Mouse (Mus musculus): ENCODE results near the gene Csf2rb2. TPM values are rescaled to one million over a fixed set of nuclear protein-coding genes. Genes with fewer than 3 reads are reported as not detected.
"Not testable (repeated sequence)": the region's sequence is repeated elsewhere in the genome, so short reads cannot be mapped to it uniquely, and the experiment has no call there.

Csf2rb2 gene
- polyA plus RNA-seq, 1 experiment from 2014 or later: 0.22 TPM

DNA sequence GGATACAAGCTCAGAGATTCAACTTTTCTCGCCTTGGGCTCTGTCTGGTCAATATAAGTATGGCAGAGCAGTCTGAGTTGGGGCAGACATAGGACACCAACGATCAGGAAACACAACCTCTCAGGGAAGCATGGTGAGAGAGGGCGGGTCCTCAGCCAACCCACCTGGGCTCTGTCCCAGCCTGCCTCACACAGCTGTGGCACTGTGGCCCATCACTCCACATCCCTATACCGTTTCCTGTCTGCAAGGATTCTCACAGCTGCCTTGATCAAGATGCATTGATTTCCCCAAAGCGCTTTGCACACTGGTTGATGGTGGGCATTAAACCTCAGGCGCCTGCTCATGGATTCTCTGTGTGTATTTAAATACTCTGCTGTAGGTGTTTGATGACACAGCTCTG, 27.5 kb upstream of the Csf2rb2 start:
- Histone ChIP-seq H3K36me3 (ENCODE audit: control insufficient read depth, insufficient read depth, low read length) (no peaks in the 10 kb centered on the region), H3K9ac (ENCODE audit: low read length) (no peak overlapping the region), H3K9me3 (ENCODE audit: control insufficient read depth, low read length) (no peaks in the 10 kb centered on the region), H3K4me1 (replicated peaks; ENCODE audit: control insufficient read depth, insufficient read depth, low read length) (no peaks in the 10 kb centered on the region), H3K4me3 (ENCODE audit: low read depth, low read length) (no peak overlapping the region), H3K27me3 (replicated peaks; ENCODE audit: control insufficient read depth, insufficient read depth, low read length) (0 out of 2 replicates have a peak, but pooled peaks cover 2% of the 10 kb centered on the region), H3K27ac (ENCODE audit: low read depth) (no peak overlapping the region), H3K4me2 (ENCODE audit: low read length) (no peak overlapping the region)
- ATAC-seq (replicated peaks; ENCODE audit: low FRiP score, low TSS enrichment, low read depth) (no peak), DNase-seq (ENCODE audit: low spot score) (no peak)
- 64% methylated on average over 6 of the region's 6 CpGs for WGBS

DNA sequence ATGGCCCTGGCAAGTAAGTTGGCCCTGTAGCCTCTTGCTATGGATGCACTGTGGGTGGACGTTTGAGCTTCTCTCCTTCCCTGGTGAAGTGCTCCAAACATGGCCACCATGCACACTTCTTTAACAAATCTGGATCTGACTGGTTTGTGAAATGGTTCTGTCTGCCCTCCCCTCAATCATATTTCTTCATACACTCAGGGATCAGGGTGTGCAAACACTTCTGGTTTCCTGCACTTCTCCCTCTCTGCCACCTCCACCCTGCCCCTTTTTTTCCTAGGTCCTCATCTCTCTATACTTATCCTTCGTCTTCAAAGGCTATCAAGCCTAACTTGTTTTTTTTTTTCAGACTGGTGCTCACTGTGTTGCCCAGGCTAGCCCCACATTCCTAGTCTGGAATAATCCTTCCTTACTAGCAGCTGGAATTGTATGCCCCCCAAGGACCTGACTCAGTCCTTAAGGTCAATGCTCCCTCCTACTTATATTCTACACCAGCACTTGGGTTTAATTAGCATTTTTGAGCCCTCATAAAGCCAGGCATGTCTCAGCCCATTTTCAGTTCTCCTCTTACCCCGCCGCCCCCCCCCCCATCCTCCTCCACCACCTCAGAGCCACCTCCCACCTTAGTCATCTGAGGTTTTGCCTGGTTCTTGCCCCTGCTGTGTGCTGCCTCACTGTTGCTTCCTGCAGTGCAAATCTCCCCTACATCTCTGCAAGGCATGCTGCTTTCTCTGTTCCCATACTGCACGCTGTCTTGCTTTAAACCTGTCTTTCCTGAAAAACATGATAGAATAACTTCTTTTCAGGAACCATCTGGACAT, 26.2 kb upstream of the Csf2rb2 start:
- Histone ChIP-seq H3K27me3 (replicated peaks; ENCODE audit: control insufficient read depth, insufficient read depth, low read length) (0 out of 2 replicates have a peak, but pooled peaks cover 2% of the 10 kb centered on the region), H3K9me3 (ENCODE audit: control insufficient read depth, low read length) (no peaks in the 10 kb centered on the region), H3K4me2 (ENCODE audit: low read length) (no peak overlapping the region), H3K4me1 (replicated peaks; ENCODE audit: control insufficient read depth, insufficient read depth, low read length) (no peaks in the 10 kb centered on the region), H3K9ac (ENCODE audit: low read length) (no peak overlapping the region), H3K4me3 (ENCODE audit: low read depth, low read length) (no peak overlapping the region), H3K36me3 (ENCODE audit: control insufficient read depth, insufficient read depth, low read length) (no peaks in the 10 kb centered on the region), H3K27ac (ENCODE audit: low read depth) (no peak overlapping the region)
- DNase-seq (ENCODE audit: low spot score) (no peak), ATAC-seq (replicated peaks; ENCODE audit: low FRiP score, low TSS enrichment, low read depth) (no peak)
- 70% methylated on average over 5 of the region's 5 CpGs for WGBS

DNA sequence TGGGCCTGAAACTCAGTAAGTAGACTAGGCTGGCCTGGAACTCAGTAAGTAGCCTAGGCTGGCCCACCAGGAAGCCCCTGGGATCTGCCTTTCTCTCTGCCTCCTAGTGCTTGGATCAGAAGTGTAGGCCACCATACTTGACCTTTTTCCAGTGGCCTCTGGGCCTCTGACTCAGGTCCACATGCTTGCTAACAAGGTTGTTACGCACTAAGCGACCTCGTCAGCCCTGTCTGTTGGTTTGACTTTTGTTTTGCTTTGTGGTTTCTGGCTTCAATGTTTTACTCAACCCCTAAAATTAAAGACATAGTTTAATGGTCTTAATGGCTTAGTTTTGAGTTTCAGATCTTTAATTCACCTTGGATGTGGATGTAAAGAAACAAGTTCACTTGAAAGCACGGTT, 25.2 kb upstream of the Csf2rb2 start:
- Histone ChIP-seq H3K4me2 (ENCODE audit: low read length) (no peak overlapping the region), H3K27me3 (replicated peaks; ENCODE audit: control insufficient read depth, insufficient read depth, low read length) (0 out of 2 replicates have a peak, but pooled peaks cover 2% of the 10 kb centered on the region), H3K4me3 (ENCODE audit: low read depth, low read length) (no peak overlapping the region), H3K9ac (ENCODE audit: low read length) (no peak overlapping the region), H3K9me3 (ENCODE audit: control insufficient read depth, low read length) (no peaks in the 10 kb centered on the region), H3K36me3 (ENCODE audit: control insufficient read depth, insufficient read depth, low read length) (no peaks in the 10 kb centered on the region), H3K27ac (ENCODE audit: low read depth) (no peak overlapping the region), H3K4me1 (replicated peaks; ENCODE audit: control insufficient read depth, insufficient read depth, low read length) (no peaks in the 10 kb centered on the region)
- no peak for ATAC-seq (replicated peaks; ENCODE audit: low FRiP score, low TSS enrichment, low read depth)
- WGBS: 91% methylated on average over 4 of the region's 4 CpGs
- DNase-seq (ENCODE audit: low spot score): no peak

DNA sequence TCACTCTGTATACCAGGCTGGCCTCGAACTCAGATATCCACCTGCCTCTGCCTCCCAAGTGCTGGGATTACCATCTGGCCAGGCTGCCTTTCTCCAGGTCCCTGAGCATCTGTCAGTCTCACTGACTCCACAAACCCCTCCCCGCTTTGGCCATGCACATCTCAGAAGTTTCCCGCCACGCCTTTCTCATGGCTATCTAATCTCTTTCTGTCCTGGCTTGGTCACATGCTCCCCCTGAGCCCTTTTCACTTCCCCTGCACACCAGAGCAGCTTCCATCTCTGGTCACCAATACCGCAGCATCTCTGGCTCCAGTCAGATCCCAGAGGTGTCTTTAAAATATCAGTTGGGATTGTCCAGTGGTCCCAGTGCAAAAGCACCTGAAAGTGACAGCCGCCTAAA, 24.5 kb upstream of the Csf2rb2 start:
- not testable (repeated sequence) for ATAC-seq (replicated peaks; ENCODE audit: low FRiP score, low TSS enrichment, low read depth); H3K36me3 ChIP-seq (ENCODE audit: control insufficient read depth, insufficient read depth, low read length); H3K27ac ChIP-seq (ENCODE audit: low read depth); H3K4me2 ChIP-seq (ENCODE audit: low read length); H3K9ac ChIP-seq (ENCODE audit: low read length); H3K4me3 ChIP-seq (ENCODE audit: low read depth, low read length); H3K9me3 ChIP-seq (ENCODE audit: control insufficient read depth, low read length); H3K4me1 ChIP-seq (replicated peaks; ENCODE audit: control insufficient read depth, insufficient read depth, low read length); DNase-seq (ENCODE audit: low spot score); H3K27me3 ChIP-seq (replicated peaks; ENCODE audit: control insufficient read depth, insufficient read depth, low read length)
- 73% methylated on average over 6 of the region's 6 CpGs for WGBS

- no peak overlapping the region for H3K4me3 ChIP-seq (ENCODE audit: low read depth, low read length)
- H3K9ac ChIP-seq (ENCODE audit: low read length): no peak overlapping the region
- H3K27ac ChIP-seq (ENCODE audit: low read depth): no peak overlapping the region
- 82% methylated on average over 3 of the region's 3 CpGs for WGBS
- no peaks in the 10 kb centered on the region for H3K9me3 ChIP-seq (ENCODE audit: control insufficient read depth, low read length)
- DNase-seq (ENCODE audit: low spot score) (no peak), ATAC-seq (replicated peaks; ENCODE audit: low FRiP score, low TSS enrichment, low read depth) (no peak)
- no peaks in the 10 kb centered on the region for H3K4me1 ChIP-seq (replicated peaks; ENCODE audit: control insufficient read depth, insufficient read depth, low read length)
- H3K36me3 ChIP-seq (ENCODE audit: control insufficient read depth, insufficient read depth, low read length): no peaks in the 10 kb centered on the region
- 0 out of 2 replicates have a peak, but pooled peaks cover 2% of the 10 kb centered on the region for H3K27me3 ChIP-seq (replicated peaks; ENCODE audit: control insufficient read depth, insufficient read depth, low read length)
- no peak overlapping the region for H3K4me2 ChIP-seq (ENCODE audit: low read length)
These were observed 23.1 kb upstream of the Csf2rb2 start for GRCm38 (mm10) chr15:78328520-78329097.

GRCm38 (mm10) chr15:78327753-78328341, 22.3 kb upstream of the Csf2rb2 start:
- H3K4me2 ChIP-seq (ENCODE audit: low read length); H3K4me1 ChIP-seq (replicated peaks; ENCODE audit: control insufficient read depth, insufficient read depth, low read length): not testable (repeated sequence)
- WGBS: 74% methylated on average over 6 of the region's 6 CpGs

GRCm38 (mm10) chr15:78326747-78327146, 21.2 kb upstream of the Csf2rb2 start:
- 92% methylated on average over 10 of the region's 10 CpGs for WGBS
- H3K4me2 ChIP-seq (ENCODE audit: low read length): no peak overlapping the region
- no peaks in the 10 kb centered on the region for H3K27me3 ChIP-seq (replicated peaks; ENCODE audit: control insufficient read depth, insufficient read depth, low read length)
- H3K36me3 ChIP-seq (ENCODE audit: control insufficient read depth, insufficient read depth, low read length): no peaks in the 10 kb centered on the region
- no peak overlapping the region for H3K27ac ChIP-seq (ENCODE audit: low read depth)
- no peaks in the 10 kb centered on the region for H3K9me3 ChIP-seq (ENCODE audit: control insufficient read depth, low read length)
- no peak for ATAC-seq (replicated peaks; ENCODE audit: low FRiP score, low TSS enrichment, low read depth)
- DNase-seq (ENCODE audit: low spot score): no peak
- H3K9ac ChIP-seq (ENCODE audit: low read length): no peak overlapping the region
- H3K4me3 ChIP-seq (ENCODE audit: low read depth, low read length): no peak overlapping the region
- H3K4me1 ChIP-seq (replicated peaks; ENCODE audit: control insufficient read depth, insufficient read depth, low read length): no peaks in the 10 kb centered on the region

More at GRCm38 (mm10) chr15:78327753-78328341, 22.3 kb upstream of the Csf2rb2 start:
- not testable (repeated sequence) for H3K27ac ChIP-seq (ENCODE audit: low read depth); H3K36me3 ChIP-seq (ENCODE audit: control insufficient read depth, insufficient read depth, low read length); H3K4me3 ChIP-seq (ENCODE audit: low read depth, low read length); DNase-seq (ENCODE audit: low spot score); ATAC-seq (replicated peaks; ENCODE audit: low FRiP score, low TSS enrichment, low read depth); H3K9ac ChIP-seq (ENCODE audit: low read length); H3K27me3 ChIP-seq (replicated peaks; ENCODE audit: control insufficient read depth, insufficient read depth, low read length); H3K9me3 ChIP-seq (ENCODE audit: control insufficient read depth, low read length)

- Histone ChIP-seq H3K9ac (ENCODE audit: low read length) (no peak within 1 kb of the TSS), H3K27me3 (replicated peaks; ENCODE audit: control insufficient read depth, insufficient read depth, low read length) (no peaks in the 10 kb centered on the region), H3K4me2 (ENCODE audit: low read length) (no peak within 1 kb of the TSS), H3K9me3 (ENCODE audit: control insufficient read depth, low read length) (no peaks in the 10 kb centered on the region), H3K36me3 (ENCODE audit: control insufficient read depth, insufficient read depth, low read length) (no peaks in the 10 kb centered on the region), H3K4me1 (replicated peaks; ENCODE audit: control insufficient read depth, insufficient read depth, low read length) (no peaks in the 10 kb centered on the region), H3K27ac (ENCODE audit: low read depth) (no peak within 1 kb of the TSS), H3K4me3 (ENCODE audit: low read depth, low read length) (no peak within 1 kb of the TSS)
- no peak for DNase-seq (ENCODE audit: low spot score)
- no peak for ATAC-seq (replicated peaks; ENCODE audit: low FRiP score, low TSS enrichment, low read depth)
- 73% methylated on average over 11 of the region's 11 CpGs for WGBS
These were observed 20.3 kb upstream of the Csf2rb2 start, which contains the start of gene Csf2rb for GRCm38 (mm10) chr15:78325671-78326339. Gene Csf2rb, plus strand, starts transcription at chr15:78325752.

All from intestine, embryonic 14.5 days (tissue).